14 mouse cellular contexts compared by ENCODE assay signal in genomic region chr7:127711456-127711855, GRCm38 (mm10). TPM values are rescaled to one million over a fixed set of nuclear protein-coding genes. Genes with fewer than 3 reads are reported as not detected.
A peak's percentile ranks its signal among the peaks of the same experiment; 100 is the strongest.
DNase-seq lines count a peak whose midpoint lies in the region; ATAC-seq and TF ChIP-seq lines count a peak whose summit lies in the region.
"Had no signal": no experiment of that assay in that cellular context is flagged by ENCODE, and none has a peak within 500 bp of the region (broad histone marks: within the 10 kb centered on the region; RNA-seq: fewer than 3 reads in every experiment).

No protein-coding gene starts in this region.

- ATAC-seq in forebrain, embryonic 11.5 days (replicated peaks; ENCODE audit: low FRiP score) = no peak
- ATAC-seq in forebrain, embryonic 16.5 days = no peak
- ATAC-seq in kidney, embryonic 14.5 days (ENCODE audit: low FRiP score, low TSS enrichment) = no peak
- ATAC-seq in limb, embryonic 14.5 days (ENCODE audit: low FRiP score, low read depth) = no peak
- no peak for ATAC-seq in frontal cortex, adult (ENCODE audit: low TSS enrichment)
- ATAC-seq: activated CD4-positive, CD25-positive, alpha-beta regulatory T cell, adult 4 months had no signal

- peak overlapping the region; percentile 87; the same call in 1 of the 2 replicates for H3K27ac ChIP-seq in forebrain, embryonic 11.5 days (ENCODE audit: low read depth, low read length)
- no peak overlapping the region for H3K27ac ChIP-seq in forebrain, embryonic 16.5 days (ENCODE audit: low read length)
- H3K27ac ChIP-seq in kidney, embryonic 14.5 days (ENCODE audit: low read depth, low read length) = peak overlapping the region; percentile 95; the same call in 1 of the 2 replicates
- peak overlapping the region; percentile 87; the same call in 1 of the 2 replicates for H3K27ac ChIP-seq in ES-E14 (ENCODE audit: insufficient read depth, low read depth, low read length, poor library complexity, severe bottlenecking)
- peak overlapping the region; percentile 96 for H3K27ac ChIP-seq in limb, embryonic 14.5 days (replicated peaks; ENCODE audit: low read depth, low read length)
- H3K27ac ChIP-seq: macrophage had no signal

- no peak overlapping the region for H3K4me2 ChIP-seq in forebrain, embryonic 11.5 days (ENCODE audit: low read depth, low read length, severe bottlenecking)
- no peak overlapping the region for H3K4me2 ChIP-seq in forebrain, embryonic 16.5 days (ENCODE audit: low read length)
- H3K4me2 ChIP-seq in kidney, embryonic 14.5 days (replicated peaks; ENCODE audit: low read depth, low read length) = no peak overlapping the region
- peak overlapping the region; percentile 62 for H3K4me2 ChIP-seq in limb, embryonic 14.5 days (replicated peaks; ENCODE audit: low read depth, low read length, severe bottlenecking)

- peaks cover 27% of the 10 kb centered on the region for H3K4me1 ChIP-seq in forebrain, embryonic 11.5 days (replicated peaks; ENCODE audit: control insufficient read depth, insufficient read depth, low read length)
- H3K4me1 ChIP-seq in forebrain, embryonic 16.5 days (replicated peaks; ENCODE audit: control insufficient read depth, insufficient read depth, low read length) = peaks cover 30% of the 10 kb centered on the region
- peaks cover 33% of the 10 kb centered on the region for H3K4me1 ChIP-seq in kidney, embryonic 14.5 days (ENCODE audit: control insufficient read depth, insufficient read depth, low read length)
- peaks cover 7 to 22% of the 10 kb centered on the region in 2 experiments; a peak in 3 of 4 replicates for H3K4me1 ChIP-seq in ES-E14 (ENCODE audit: control insufficient read depth in 2 of 2, insufficient read depth in 2 of 2, low read length in 2 of 2, poor library complexity in 1 of 2)
- H3K4me1 ChIP-seq in limb, embryonic 14.5 days (ENCODE audit: control insufficient read depth, insufficient read depth, low read length) = peaks cover 43% of the 10 kb centered on the region

- H3K4me3 ChIP-seq in forebrain, embryonic 11.5 days (ENCODE audit: low read depth, low read length) = no peak overlapping the region
- H3K4me3 ChIP-seq in forebrain, embryonic 16.5 days (replicated peaks; ENCODE audit: low read length) = no peak overlapping the region
- no peak overlapping the region for H3K4me3 ChIP-seq in kidney, embryonic 14.5 days (ENCODE audit: low read length)
- no peak overlapping the region for H3K4me3 ChIP-seq in ES-E14 (ENCODE audit: insufficient read depth in 1 of 2, low read depth in 1 of 2, low read length in 2 of 2, poor library complexity in 1 of 2, severe bottlenecking in 1 of 2)
- no peak overlapping the region for H3K4me3 ChIP-seq in limb, embryonic 14.5 days (replicated peaks; ENCODE audit: low read length)

- H3K27me3 ChIP-seq in forebrain, embryonic 11.5 days (ENCODE audit: control insufficient read depth, insufficient read depth, low read length) = no peaks in the 10 kb centered on the region
- H3K27me3 ChIP-seq in forebrain, embryonic 16.5 days (replicated peaks; ENCODE audit: control insufficient read depth, insufficient read depth, low read length) = no peaks in the 10 kb centered on the region
- no peaks in the 10 kb centered on the region for H3K27me3 ChIP-seq in kidney, embryonic 14.5 days (ENCODE audit: control insufficient read depth, insufficient read depth, low read length)
- H3K27me3 ChIP-seq in limb, embryonic 14.5 days (ENCODE audit: control insufficient read depth, insufficient read depth, low read length) = no peaks in the 10 kb centered on the region

- H3K36me3 ChIP-seq in forebrain, embryonic 11.5 days (ENCODE audit: control insufficient read depth, insufficient read depth, low read length) = no peaks in the 10 kb centered on the region; the same call in 1 of the 2 replicates
- H3K36me3 ChIP-seq in forebrain, embryonic 16.5 days (ENCODE audit: control insufficient read depth, insufficient read depth) = no peaks in the 10 kb centered on the region
- H3K36me3 ChIP-seq in kidney, embryonic 14.5 days (ENCODE audit: control insufficient read depth, insufficient read depth, low read length) = peaks cover 6% of the 10 kb centered on the region; the same call in 1 of the 2 replicates
- H3K36me3 ChIP-seq in ES-E14 (ENCODE audit: control insufficient read depth, insufficient read depth, low read length, poor library complexity, severe bottlenecking) = peaks cover under 1% of the 10 kb centered on the region; the same call in 1 of the 2 replicates
- H3K36me3 ChIP-seq in limb, embryonic 14.5 days (ENCODE audit: control insufficient read depth, insufficient read depth, low read length) = peaks cover 23% of the 10 kb centered on the region

- DNase-seq in forebrain, embryonic 11.5 days (ENCODE audit: low spot score) = no peak
- no peak for DNase-seq in kidney, adult 11 months
- DNase-seq in ES-E14 (ENCODE audit: low read depth, low spot score) = no peak
- peak; percentile 38 for DNase-seq in limb, embryonic 14.5 days (ENCODE audit: low spot score)
- DNase-seq in adrenal gland, adult (ENCODE audit: inconsistent age in 2 of 2, low spot score in 1 of 2) = no peak
- DNase-seq: retina, postnatal 1 day; thymus, adult 2 months had no signal

- no peak overlapping the region for H3K9ac ChIP-seq in forebrain, embryonic 11.5 days (ENCODE audit: low read length)
- H3K9ac ChIP-seq in forebrain, embryonic 16.5 days (replicated peaks; ENCODE audit: low read depth, low read length) = no peak overlapping the region
- H3K9ac ChIP-seq in kidney, embryonic 14.5 days (ENCODE audit: low read depth, low read length) = no peak overlapping the region
- no peak overlapping the region; the same call in 1 of the 2 replicates for H3K9ac ChIP-seq in ES-E14 (ENCODE audit: insufficient read depth, low read depth, low read length, poor library complexity, severe bottlenecking)
- H3K9ac ChIP-seq in limb, embryonic 14.5 days (ENCODE audit: low read depth, low read length, severe bottlenecking) = no peak overlapping the region

- 63% methylated on average over 3 of the region's 3 CpGs for WGBS in forebrain, embryonic 11.5 days
- 65% methylated on average over 3 of the region's 3 CpGs for WGBS in forebrain, embryonic 16.5 days
- WGBS in kidney, embryonic 14.5 days = 59% methylated on average over 3 of the region's 3 CpGs
- 67% methylated on average over 3 of the region's 3 CpGs for WGBS in limb, embryonic 14.5 days

- no peaks in the 10 kb centered on the region for H3K9me3 ChIP-seq in forebrain, embryonic 11.5 days (ENCODE audit: control insufficient read depth, low read length)
- H3K9me3 ChIP-seq in forebrain, embryonic 16.5 days (ENCODE audit: control insufficient read depth, low read length) = no peaks in the 10 kb centered on the region
- H3K9me3 ChIP-seq in kidney, embryonic 14.5 days (ENCODE audit: control insufficient read depth, low read length) = no peaks in the 10 kb centered on the region
- H3K9me3 ChIP-seq in ES-E14 (ENCODE audit: control insufficient read depth, insufficient read depth, low read depth, low read length) = no peaks in the 10 kb centered on the region
- H3K9me3 ChIP-seq in limb, embryonic 14.5 days (ENCODE audit: control insufficient read depth, low read length) = no peaks in the 10 kb centered on the region

- in situ Hi-C loops in ES-E14 (cut with MboI; ENCODE audit: low sequenced_read_pairs in 2 of 2, unreplicated experiment in 2 of 2) = no loop called here

- TF ChIP-seq POLR2A in limb, embryonic 14.5 days (IDR thresholded peaks at IDR 0.05; ENCODE audit: borderline replicate concordance, extremely low read depth, insufficient read depth, insufficient read length) = no peak

RNA-seq across cellular contexts. Expression of gene Ctf1, which starts 1.1 kb away (rescaled TPM):
- polyA plus RNA-seq in forebrain, embryonic 11.5 days (2014; fragmentation: Nextera tagmentation; extraction: Ambion mirVana) = 7.2 and 9.5 TPM in 2 replicates
- polyA plus RNA-seq in forebrain, embryonic 16.5 days (2015; fragmentation: Nextera tagmentation; extraction: Ambion mirVana) = 3.5 and 4.5 TPM in 2 replicates
- 17.5 and 23.7 TPM in 2 replicates for polyA plus RNA-seq in kidney, embryonic 14.5 days (2014; fragmentation: Nextera tagmentation; extraction: Ambion mirVana)
- 2.3 and 3.0 TPM in 2 replicates for total RNA-seq in ES-E14 (2012; rRNA removed)
- polyA plus RNA-seq in limb, embryonic 14.5 days (2012; rRNA removed) = 53.6 and 82.9 TPM in 2 replicates
- polyA plus RNA-seq in limb, embryonic 14.5 days (2014; fragmentation: Nextera tagmentation; extraction: Ambion mirVana) = 34.9 and 41.6 TPM in 2 replicates
- polyA plus RNA-seq: activated CD4-positive, CD25-positive, alpha-beta regulatory T cell, adult 4 months; macrophage had no signal

RNA-seq across cellular contexts. Expression of gene Bcl7c, which starts 2.7 kb away (rescaled TPM):
- polyA plus RNA-seq in forebrain, embryonic 11.5 days (2014; fragmentation: Nextera tagmentation; extraction: Ambion mirVana) = 59.5 and 65.8 TPM in 2 replicates
- polyA plus RNA-seq in forebrain, embryonic 16.5 days (2015; fragmentation: Nextera tagmentation; extraction: Ambion mirVana) = 30.6 and 33.8 TPM in 2 replicates
- polyA plus RNA-seq in kidney, embryonic 14.5 days (2014; fragmentation: Nextera tagmentation; extraction: Ambion mirVana) = 65.9 and 79.1 TPM in 2 replicates
- 35.6 and 36.8 TPM in 2 replicates for total RNA-seq in ES-E14 (2012; rRNA removed)
- polyA plus RNA-seq in limb, embryonic 14.5 days (2012; rRNA removed) = 74.7 and 90.0 TPM in 2 replicates
- 95.4 and 102 TPM in 2 replicates for polyA plus RNA-seq in limb, embryonic 14.5 days (2014; fragmentation: Nextera tagmentation; extraction: Ambion mirVana)

RNA-seq across cellular contexts. Expression of gene Ctf2, which starts 20.5 kb away (rescaled TPM):
- polyA plus RNA-seq in forebrain, embryonic 11.5 days (2014; fragmentation: Nextera tagmentation; extraction: Ambion mirVana) = 0.63 TPM in 1 of 2 replicates, not detected in the other
- 0.11 and 0.17 TPM in 2 replicates for polyA plus RNA-seq in forebrain, embryonic 16.5 days (2015; fragmentation: Nextera tagmentation; extraction: Ambion mirVana)
- polyA plus RNA-seq in kidney, embryonic 14.5 days (2014; fragmentation: Nextera tagmentation; extraction: Ambion mirVana) = 0.43 and 0.55 TPM in 2 replicates
- total RNA-seq in ES-E14 (2012; rRNA removed) = 0.69 and 0.71 TPM in 2 replicates
- 0.03 TPM in 1 of 2 replicates, not detected in the other for polyA plus RNA-seq in limb, embryonic 14.5 days (2012; rRNA removed)
- polyA plus RNA-seq in limb, embryonic 14.5 days (2014; fragmentation: Nextera tagmentation; extraction: Ambion mirVana) = 0.22 and 0.34 TPM in 2 replicates
- total RNA-seq: heart, adult 8-10 months had no signal
- polyA plus RNA-seq: activated CD4-positive, CD25-positive, alpha-beta regulatory T cell, adult 4 months; large intestine, adult 2 months; macrophage; thymus, adult 2 months had no signal

RNA-seq across cellular contexts. Expression of gene Fbxl19, which starts 32.9 kb away (rescaled TPM):
- polyA plus RNA-seq in forebrain, embryonic 11.5 days (2014; fragmentation: Nextera tagmentation; extraction: Ambion mirVana) = 7.9 and 9.7 TPM in 2 replicates
- polyA plus RNA-seq in forebrain, embryonic 16.5 days (2015; fragmentation: Nextera tagmentation; extraction: Ambion mirVana) = 8.0 and 8.4 TPM in 2 replicates
- polyA plus RNA-seq in kidney, embryonic 14.5 days (2014; fragmentation: Nextera tagmentation; extraction: Ambion mirVana) = 6.2 and 10.0 TPM in 2 replicates
- total RNA-seq in ES-E14 (2012; rRNA removed) = 86.9 and 93.0 TPM in 2 replicates
- polyA plus RNA-seq in limb, embryonic 14.5 days (2012; rRNA removed) = 64.5 and 81.3 TPM in 2 replicates
- polyA plus RNA-seq in limb, embryonic 14.5 days (2014; fragmentation: Nextera tagmentation; extraction: Ambion mirVana) = 4.4 and 6.8 TPM in 2 replicates

RNA-seq across cellular contexts. Expression of gene Orai3, which starts 58.2 kb away (rescaled TPM):
- polyA plus RNA-seq in forebrain, embryonic 11.5 days (2014; fragmentation: Nextera tagmentation; extraction: Ambion mirVana) = 6.6 and 7.1 TPM in 2 replicates
- polyA plus RNA-seq in forebrain, embryonic 16.5 days (2015; fragmentation: Nextera tagmentation; extraction: Ambion mirVana) = 9.5 and 9.6 TPM in 2 replicates
- 12.9 and 19.7 TPM in 2 replicates for polyA plus RNA-seq in kidney, embryonic 14.5 days (2014; fragmentation: Nextera tagmentation; extraction: Ambion mirVana)
- total RNA-seq in ES-E14 (2012; rRNA removed) = 14.0 and 30.7 TPM in 2 replicates
- polyA plus RNA-seq in limb, embryonic 14.5 days (2012; rRNA removed) = 22.8 and 29.6 TPM in 2 replicates
- polyA plus RNA-seq in limb, embryonic 14.5 days (2014; fragmentation: Nextera tagmentation; extraction: Ambion mirVana) = 10.5 and 11.6 TPM in 2 replicates
